Mouse (Mus musculus): ENCODE measurements around the gene Naif1.

Naif1 gene

DNA sequence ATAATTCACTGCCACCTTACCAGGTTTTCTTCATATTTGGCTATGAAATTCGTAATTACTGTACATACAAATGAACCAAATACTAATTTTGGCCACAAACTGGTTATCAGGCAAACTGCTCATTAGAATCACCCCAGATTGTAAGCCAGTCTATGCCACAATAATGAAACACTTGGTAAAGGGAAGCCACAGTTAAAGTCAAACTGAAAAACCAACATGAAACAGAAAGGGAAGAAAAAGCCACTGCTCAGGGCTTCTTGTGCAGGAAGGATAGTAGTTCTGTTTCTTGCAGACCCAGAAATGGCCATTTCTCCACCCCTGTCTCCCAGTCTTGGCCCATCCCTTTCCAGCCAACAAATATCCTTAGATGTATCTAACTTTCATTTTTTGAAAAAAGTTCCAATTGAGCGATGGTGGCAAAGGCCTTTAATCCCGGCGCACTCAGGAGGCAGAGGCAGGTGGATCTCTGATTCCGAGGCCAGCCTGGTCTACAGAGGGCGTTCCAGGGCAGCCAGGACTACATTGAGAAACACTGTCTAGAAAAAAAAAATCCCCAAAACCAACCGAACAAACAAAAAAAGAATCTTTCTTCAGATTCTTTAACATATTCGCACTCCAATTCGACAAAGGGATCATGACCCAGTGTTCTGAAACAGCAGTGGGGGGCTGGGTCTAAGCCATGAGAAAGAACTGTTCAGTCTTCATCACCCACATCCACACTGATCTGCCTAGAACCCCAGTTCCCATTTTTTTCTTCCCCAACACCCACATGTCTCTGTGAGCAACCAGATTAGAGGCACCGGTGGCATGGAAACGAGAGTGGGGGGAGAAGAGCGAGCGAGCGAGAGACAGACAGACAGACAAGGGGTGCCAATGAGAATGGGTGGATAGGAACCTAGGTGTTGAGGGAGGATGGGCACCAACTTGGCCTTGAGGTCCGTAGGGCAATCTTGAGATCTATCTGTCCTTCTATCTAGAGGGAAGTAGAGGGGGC lies at the start of gene Naif1:
Gene Naif1 (plus strand): TSS at position 697 of the 994 bp plus-strand sequence.
- CTCF ChIA-PET, result interaction anchor here (1.2 kb wide), 1 partner anchor 12 kb away, joined by 3 read pairs; no protein-coding TSS in a partner anchor

DNA sequence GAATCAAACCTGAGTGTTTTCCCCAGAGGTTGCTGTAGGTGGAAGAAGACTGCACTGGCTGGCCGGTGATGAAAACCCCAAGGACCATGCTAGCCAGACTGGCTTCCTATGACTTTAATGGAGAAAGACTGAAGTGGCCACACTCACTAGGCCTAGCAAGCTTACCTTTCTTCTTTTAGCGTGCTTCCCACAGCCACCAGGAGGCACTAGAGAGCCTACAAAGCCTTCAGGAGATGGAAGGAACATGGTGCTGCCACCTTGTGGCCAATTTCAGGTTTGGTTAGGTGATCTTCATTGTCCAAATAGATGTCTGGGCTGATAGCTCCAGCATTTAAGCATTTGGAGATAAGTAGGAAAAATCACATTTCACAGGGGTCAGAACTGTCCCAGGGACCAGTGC lies 45.6 kb upstream of the Naif1 start:
- CTCF ChIA-PET, result interaction anchor here (0.6 to 1.4 kb wide), 5 partner anchors 47 to 273 kb away, joined by 3 to 13 read pairs (median 4); partner anchors contain the start of gene Slc25a25

- CTCF ChIA-PET, result interaction anchor here (0.6 kb wide), 1 partner anchor 15 kb away, joined by 4 read pairs; no protein-coding TSS in a partner anchor
Observed at GRCm38 (mm10) chr2:32407144-32407824, 43.0 kb upstream of the Naif1 start.

- CTCF ChIA-PET, result no interaction called here
Observed at GRCm38 (mm10) chr2:32408429-32409424, 41.5 kb upstream of the Naif1 start.

DNA sequence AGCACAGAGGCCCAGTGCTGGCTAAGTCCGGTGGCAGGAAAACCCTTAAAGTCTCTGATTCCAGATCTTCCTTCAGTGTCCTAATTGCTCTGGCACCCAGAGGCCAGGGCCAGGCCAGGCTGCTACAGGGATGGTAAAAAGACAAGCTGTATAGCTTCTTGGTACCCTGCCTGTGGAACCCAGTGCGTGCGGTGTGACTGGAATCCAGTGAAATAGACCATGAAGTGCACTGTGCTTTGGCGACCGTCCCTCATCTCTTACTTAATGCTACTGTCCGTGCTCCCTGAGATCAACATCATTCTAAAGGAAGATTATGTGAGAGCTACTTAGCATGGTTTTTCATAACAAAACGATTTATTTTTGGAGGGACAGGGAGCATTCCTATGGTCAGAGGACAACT lies 38.9 kb upstream of the Naif1 start:
- CTCF ChIA-PET, result interaction anchor here (1.3 kb wide), 1 partner anchor 15 kb away, joined by 5 read pairs; no protein-coding TSS in a partner anchor

- CTCF ChIA-PET, result no interaction called here
Observed at GRCm38 (mm10) chr2:32412742-32413531, 37.3 kb upstream of the Naif1 start.

DNA sequence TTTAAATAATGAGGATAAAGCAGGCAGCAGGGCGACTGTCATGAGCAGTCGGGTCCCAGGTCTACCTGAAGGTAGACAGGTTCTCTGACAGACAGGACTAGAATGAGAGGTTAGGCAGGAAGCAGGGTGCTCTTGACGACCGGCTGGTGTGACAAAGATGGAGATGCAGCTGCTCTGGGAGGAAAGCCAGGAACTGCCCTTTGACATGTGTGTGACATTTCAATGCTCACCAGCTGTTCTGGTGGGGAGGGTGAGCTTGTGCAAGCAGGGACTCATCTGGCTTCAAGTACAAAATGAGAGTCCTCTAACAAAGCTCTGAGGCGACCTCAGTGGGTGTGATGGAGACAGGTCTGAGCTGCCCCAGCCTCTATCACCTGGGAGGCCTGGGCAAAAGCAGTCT lies 36.3 kb upstream of the Naif1 start:
- CTCF ChIA-PET, result interaction anchor here (0.5 kb wide), 1 partner anchor 46 kb away, joined by 3 read pairs; no protein-coding TSS in a partner anchor

DNA sequence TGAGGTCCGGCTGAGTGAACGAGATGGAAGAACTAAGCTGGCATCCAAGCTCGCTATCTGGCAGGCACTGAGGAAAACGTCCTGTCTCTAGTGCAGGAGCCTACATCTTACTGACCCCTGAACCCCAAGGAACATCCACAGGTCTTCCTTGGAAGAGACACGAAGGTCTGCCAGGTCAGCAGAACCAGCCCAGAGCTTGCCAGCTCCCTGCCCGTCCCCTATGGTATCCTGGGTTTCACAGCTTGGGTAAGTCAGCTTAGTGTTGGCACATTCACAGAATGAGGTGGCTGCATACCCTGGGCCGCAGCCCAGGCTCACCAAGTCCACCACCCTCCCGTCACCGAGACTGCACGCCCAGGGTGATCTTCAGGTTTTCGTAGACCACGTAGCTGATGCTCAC lies 34.5 kb upstream of the Naif1 start:
- CTCF ChIA-PET, result no interaction called here

DNA sequence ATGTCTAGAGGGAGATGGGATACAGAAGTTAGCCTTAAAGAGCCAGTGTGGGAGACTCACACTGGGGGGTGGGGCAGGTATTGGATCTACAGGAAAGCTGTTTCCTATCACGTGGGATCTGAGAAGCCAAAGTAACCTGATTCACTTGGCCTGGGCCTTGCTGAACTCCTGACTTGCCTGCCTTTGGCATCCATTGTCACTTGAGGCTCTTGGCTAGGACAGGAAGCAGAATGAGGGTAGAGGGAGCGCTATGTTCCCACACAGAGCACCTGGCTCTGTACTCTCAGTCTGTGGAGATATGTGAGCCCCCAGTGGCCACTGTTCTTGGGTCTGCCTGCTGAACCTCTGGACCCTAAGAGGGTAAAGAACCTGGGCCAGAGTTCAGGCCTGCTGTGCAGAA lies 33.7 kb upstream of the Naif1 start:
- CTCF ChIA-PET, result no interaction called here

- CTCF ChIA-PET, result no interaction called here
Observed at GRCm38 (mm10) chr2:32417486-32417885, 32.8 kb upstream of the Naif1 start.

GRCm38 (mm10) chr2:32418430-32419151 lies 31.7 kb upstream of the Naif1 start:
- CTCF ChIA-PET, result no interaction called here

DNA sequence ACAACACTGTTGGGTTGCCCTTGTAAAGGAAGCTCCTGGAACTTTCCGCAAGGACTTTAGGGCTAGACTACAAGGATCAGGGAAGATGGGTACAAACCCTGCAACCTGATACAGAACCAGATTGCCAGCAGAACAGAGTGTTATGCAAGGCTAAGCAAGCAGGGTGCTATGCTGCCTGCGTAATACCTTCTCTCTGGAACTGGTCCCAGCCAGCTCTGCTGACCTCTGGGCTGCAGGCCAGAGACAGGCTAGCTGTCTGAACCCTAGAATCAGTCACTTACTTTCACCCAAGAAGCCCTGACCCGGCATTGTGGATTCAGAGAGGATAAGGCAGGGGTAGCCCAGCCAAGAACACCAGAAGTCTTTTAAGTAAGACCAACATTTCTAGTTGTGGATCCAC lies 30.9 kb upstream of the Naif1 start:
- CTCF ChIA-PET, result no interaction called here

- CTCF ChIA-PET, result no interaction called here
Observed at GRCm38 (mm10) chr2:32420066-32420608, 30.1 kb upstream of the Naif1 start.

- CTCF ChIA-PET, result no interaction called here
Observed at GRCm38 (mm10) chr2:32420647-32421046, 29.6 kb upstream of the Naif1 start.

DNA sequence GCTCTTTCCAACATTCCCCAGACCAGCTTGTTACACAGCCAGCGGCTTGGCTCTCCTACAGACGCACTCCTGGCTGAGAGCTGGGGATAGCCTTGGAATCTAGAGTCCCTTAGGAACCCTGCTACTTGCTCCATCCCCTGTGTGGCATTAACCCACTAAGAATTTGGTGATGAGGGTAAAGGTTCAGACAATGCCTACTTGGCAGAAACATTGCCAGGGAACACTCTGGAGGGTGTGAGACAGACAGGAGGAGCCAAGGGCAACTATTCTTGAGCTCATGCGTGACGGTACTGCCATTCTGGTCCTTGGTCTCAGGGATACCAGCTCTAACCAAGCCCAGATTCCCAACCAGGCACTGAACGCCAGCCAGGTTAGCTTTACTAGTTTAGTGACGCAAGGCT lies 28.4 kb upstream of the Naif1 start:
- CTCF ChIA-PET, result interaction anchor here (0.7 kb wide), 1 partner anchor 15 kb away, joined by 4 read pairs; no protein-coding TSS in a partner anchor

DNA sequence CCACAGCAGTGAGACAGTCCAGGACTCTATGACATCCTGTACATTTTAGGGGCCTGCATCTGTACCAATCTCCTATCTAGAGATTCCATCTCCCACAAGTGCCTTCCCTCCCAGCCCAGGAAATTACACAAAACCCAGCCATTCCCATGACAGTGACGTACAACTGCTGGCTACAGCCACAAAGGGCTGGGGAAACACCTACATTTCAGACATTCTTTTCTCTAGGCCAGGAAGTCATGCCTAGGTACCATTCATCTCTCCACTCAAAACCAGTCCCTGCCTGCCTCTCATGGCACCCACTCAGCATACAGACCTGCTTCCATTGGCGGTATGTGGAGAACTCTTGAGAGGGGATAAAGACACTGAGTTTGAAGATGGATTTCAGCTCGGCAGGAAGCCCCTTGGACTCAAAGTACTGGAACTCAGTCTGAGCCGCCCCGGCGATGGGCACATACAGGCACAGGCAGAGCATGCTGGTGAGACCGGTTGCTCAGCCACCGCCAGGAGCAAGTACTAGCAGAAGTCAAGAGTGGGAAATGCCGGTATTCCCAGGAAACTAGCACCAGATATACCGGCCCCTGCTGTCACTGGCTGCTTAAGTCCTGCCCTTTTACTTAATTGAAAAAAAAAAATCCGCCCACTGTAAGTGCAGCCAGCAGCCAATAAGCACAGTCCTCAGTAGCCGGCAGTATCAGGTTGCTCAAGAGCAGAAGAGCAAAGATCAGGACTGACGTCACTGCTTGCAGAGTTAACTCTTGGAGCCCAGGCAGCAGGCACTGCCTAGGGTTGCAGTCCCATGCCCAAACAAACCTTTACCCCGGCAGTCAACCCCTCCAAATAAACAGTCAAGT lies 26.6 kb upstream of the Naif1 start:
- CTCF ChIA-PET, result no interaction called here

GRCm38 (mm10) chr2:32424796-32425195 lies 25.5 kb upstream of the Naif1 start:
- CTCF ChIA-PET, result interaction anchor here (0.5 kb wide), 1 partner anchor 65 kb away, joined by 4 read pairs; no protein-coding TSS in a partner anchor

DNA sequence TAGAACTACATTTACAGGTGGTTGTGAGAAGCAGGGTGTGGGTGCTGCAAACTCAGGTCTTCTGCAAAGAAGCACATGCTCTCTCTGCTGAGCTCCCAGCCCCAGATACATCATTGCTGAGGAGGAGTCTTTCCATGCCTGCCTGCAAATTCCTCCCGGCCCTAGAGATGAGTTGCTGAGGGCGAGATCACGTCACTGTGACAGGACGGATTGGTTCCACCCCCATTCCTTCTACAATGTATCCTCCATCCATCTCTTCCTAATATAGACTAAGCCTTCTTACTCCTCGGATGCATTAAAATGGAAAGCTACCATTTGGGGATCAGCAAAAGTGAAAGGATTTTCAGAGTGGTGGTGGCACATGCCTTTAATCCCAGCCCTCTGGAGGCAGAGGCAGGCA lies 24.7 kb upstream of the Naif1 start:
- CTCF ChIA-PET, result interaction anchor here (0.6 kb wide), 1 partner anchor 229 kb away, joined by 7 read pairs; no protein-coding TSS in a partner anchor

Data from spleen, embryonic (tissue).